Mouse (Mus musculus): ENCODE measurements at regions not wholly inside any gene's neighbourhood (a gene's known extent, or its start where the extent isn't known, plus 50 kb on each side); places are given as distances from the start of the nearest gene placed in this dataset. TPM values are rescaled to one million over a fixed set of nuclear protein-coding genes. Genes with fewer than 3 reads are reported as not detected.

DNA sequence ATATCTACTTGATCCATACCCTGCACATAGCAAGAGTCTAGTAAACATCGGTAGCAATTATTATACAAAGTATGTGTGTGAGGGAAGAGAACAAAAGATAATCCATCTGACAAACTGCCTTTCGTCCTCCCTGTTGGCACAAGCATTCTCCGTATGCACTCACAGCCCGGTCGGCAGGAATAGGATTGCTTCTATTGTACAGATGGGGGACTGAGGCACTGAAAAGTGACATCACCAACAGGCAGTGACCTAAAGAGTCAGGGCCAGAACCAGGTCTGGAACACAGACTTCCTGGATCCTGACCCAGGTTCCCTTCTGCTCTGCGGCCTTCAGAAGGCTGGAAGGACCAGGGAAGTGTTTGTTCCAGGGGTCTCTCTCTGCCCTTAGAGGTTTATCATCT lies 69.3 kb upstream of the Prox1 start:
- no peak for ATAC-seq (ENCODE audit: low FRiP score, low read depth)
- Histone ChIP-seq H3K4me3 (no peak overlapping the region), H3K27me3 (peaks cover 13% of the 10 kb centered on the region), H3K4me2 (replicated peaks) (no peak overlapping the region), H3K27ac (no peak overlapping the region), H3K4me1 (no peaks in the 10 kb centered on the region), H3K9ac (no peak overlapping the region), H3K36me3 (no peaks in the 10 kb centered on the region), H3K9me3 (no peaks in the 10 kb centered on the region)
- WGBS = 90% methylated on average over 6 of the region's 6 CpGs

DNA sequence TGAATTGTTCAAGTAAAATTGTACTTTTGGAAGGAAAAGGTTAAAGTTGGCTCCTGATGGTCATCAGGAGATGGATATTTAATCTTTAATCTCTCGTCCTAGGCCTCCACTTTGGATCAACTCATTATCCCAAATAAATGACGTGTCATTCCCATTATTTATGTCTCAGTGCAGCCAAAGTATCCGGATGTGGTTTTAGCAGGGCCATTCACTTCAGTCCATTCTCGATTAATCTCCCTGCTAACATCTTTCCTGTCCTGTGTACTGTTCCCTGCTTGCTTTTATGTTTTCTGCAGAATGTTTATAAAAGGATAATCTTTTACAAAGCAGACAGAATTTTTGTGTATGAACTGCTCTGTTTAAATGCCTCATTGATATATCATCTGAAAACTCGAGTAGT lies 60.4 kb upstream of the Prox1 start:
- WGBS = 67% methylated on average over 5 of the region's 5 CpGs
- H3K36me3 ChIP-seq = no peaks in the 10 kb centered on the region
- H3K4me1 ChIP-seq = no peaks in the 10 kb centered on the region
- H3K4me3 ChIP-seq = no peak overlapping the region
- ATAC-seq (ENCODE audit: low FRiP score, low read depth) = no peak
- H3K27ac ChIP-seq = no peak overlapping the region
- H3K4me2 ChIP-seq (replicated peaks) = no peak overlapping the region
- H3K9ac ChIP-seq = no peak overlapping the region
- 0 out of 2 replicates have a peak, but pooled peaks cover 1% of the 10 kb centered on the region for H3K9me3 ChIP-seq
- H3K27me3 ChIP-seq = no peaks in the 10 kb centered on the region

DNA sequence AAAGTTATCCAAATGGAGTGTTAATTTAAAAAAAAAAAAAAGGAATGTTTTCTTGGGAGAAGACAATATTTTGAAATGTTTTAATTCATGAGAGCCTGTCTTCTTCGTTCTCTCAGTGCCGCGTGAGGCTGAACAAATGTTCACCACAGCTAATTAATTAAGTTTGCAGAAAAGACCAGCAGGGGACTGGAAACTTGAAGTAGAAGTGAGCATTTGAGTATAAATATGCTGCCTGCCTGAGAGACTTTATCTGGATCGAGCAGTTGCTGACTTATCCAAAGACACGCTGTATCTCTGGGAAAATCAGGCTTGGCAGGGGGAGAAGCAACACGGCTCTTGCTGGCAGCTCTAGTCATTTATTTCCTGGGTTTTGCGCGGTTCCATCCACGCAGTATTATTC lies 49.9 kb upstream of the Prox1 start:
- H3K4me1 ChIP-seq = no peaks in the 10 kb centered on the region
- no peak overlapping the region for H3K4me2 ChIP-seq (replicated peaks)
- no peak overlapping the region for H3K27ac ChIP-seq
- no peak overlapping the region for H3K4me3 ChIP-seq
- ATAC-seq (ENCODE audit: low FRiP score, low read depth) = no peak
- no peaks in the 10 kb centered on the region for H3K36me3 ChIP-seq
- H3K9ac ChIP-seq = no peak overlapping the region
- H3K27me3 ChIP-seq = no peaks in the 10 kb centered on the region
- WGBS = 76% methylated on average over 9 of the region's 9 CpGs
- H3K9me3 ChIP-seq = peaks cover 9% of the 10 kb centered on the region

Small RNAs in the stretch of these regions (microRNA-seq; reads per million reads assigned to microRNA genes)
- gene Gm47294 = not detected
